Mouse (Mus musculus) adipocyte (in vitro differentiated cells): ENCODE measurements at regions not wholly inside any gene's neighbourhood (a gene's known extent, or its start where the extent isn't known, plus 50 kb on each side); places are given as distances from the start of the nearest gene placed in this dataset.

Source experiments
- DNase-seq: peaks from one replicate; pipeline ENCODE4 v3.0.0-alpha.2; 2016; ENCODE audit warnings: low spot score

- DNase-seq: no peak
Observed at GRCm38 (mm10) chr3:54993761-54994160, 61.5 kb downstream of the Ccna1 start.

GRCm38 (mm10) chr3:54990073-54990472 lies 65.2 kb downstream of the Ccna1 start:
- DNase-seq: no peak

GRCm38 (mm10) chr3:54989358-54989757 lies 65.9 kb downstream of the Ccna1 start:
- DNase-seq: peak; percentile 75

- no peak for DNase-seq
Observed at GRCm38 (mm10) chr3:54981488-54981887, 65.8 kb upstream of the Sertm1 start.

GRCm38 (mm10) chr3:54980312-54980711 lies 64.6 kb upstream of the Sertm1 start:
- DNase-seq: peak; percentile 5

GRCm38 (mm10) chr3:54965512-54965911 lies 49.8 kb upstream of the Sertm1 start:
- no peak for DNase-seq
